Mouse (Mus musculus) retina, adult 2 months (tissue): ENCODE data around the gene Pacsin2.

ENCODE experiments used
- DNase-seq: peaks from one replicate; pipeline ENCODE4 v3.0.0-alpha.2; 2012; ENCODE audit warnings: low read depth, low spot score

The Pacsin2 gene

DNA sequence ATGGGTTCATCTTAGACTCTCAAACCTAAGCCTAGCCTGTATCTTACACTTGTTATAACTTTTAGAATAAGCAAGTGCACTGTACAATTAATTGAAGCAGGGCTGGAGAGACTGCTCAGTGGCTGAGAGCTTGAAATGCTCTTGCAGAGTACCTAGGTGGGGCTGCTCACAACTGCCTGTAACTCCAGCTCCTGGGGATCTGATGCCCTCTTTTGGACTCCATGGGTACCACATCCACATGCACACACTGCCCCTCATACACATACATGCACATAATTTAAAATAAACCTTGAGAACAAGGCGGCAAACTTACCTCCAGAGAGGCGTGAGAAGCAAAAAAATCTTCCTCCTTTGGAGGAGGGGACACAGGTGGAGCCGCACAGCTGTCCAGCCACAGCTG lies 132.0 kb downstream of the Pacsin2 start:
- no peak for DNase-seq

DNA sequence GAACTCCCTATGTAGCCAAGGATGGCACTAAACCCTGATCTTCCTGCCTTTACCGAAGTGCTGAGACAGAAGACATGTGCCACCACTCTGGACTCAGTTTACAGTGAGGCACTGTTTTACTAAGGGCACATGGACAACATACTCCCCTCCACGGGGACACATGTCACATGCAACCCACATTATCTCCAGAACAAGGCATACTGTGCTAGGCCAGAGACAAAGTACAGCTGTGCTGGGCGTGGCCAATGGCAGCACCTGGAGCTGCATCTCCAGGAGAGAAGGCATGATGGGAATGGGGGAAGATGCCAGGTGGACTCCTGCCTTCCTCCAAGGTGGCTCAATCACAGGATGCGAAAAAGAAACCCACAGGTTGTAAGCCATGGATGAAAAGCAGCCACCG lies 135.5 kb downstream of the Pacsin2 start:
- no peak for DNase-seq
